Mouse (Mus musculus) frontal cortex, postnatal 14 days (tissue): ENCODE data around the gene Agap1.

ENCODE experiments used
- DNase-seq, 2 experiments: peaks; one replicate each; pipeline ENCODE4 v3.0.0; 2022; ENCODE audit warnings: low spot score in 2 of 2

Agap1 gene

DNA sequence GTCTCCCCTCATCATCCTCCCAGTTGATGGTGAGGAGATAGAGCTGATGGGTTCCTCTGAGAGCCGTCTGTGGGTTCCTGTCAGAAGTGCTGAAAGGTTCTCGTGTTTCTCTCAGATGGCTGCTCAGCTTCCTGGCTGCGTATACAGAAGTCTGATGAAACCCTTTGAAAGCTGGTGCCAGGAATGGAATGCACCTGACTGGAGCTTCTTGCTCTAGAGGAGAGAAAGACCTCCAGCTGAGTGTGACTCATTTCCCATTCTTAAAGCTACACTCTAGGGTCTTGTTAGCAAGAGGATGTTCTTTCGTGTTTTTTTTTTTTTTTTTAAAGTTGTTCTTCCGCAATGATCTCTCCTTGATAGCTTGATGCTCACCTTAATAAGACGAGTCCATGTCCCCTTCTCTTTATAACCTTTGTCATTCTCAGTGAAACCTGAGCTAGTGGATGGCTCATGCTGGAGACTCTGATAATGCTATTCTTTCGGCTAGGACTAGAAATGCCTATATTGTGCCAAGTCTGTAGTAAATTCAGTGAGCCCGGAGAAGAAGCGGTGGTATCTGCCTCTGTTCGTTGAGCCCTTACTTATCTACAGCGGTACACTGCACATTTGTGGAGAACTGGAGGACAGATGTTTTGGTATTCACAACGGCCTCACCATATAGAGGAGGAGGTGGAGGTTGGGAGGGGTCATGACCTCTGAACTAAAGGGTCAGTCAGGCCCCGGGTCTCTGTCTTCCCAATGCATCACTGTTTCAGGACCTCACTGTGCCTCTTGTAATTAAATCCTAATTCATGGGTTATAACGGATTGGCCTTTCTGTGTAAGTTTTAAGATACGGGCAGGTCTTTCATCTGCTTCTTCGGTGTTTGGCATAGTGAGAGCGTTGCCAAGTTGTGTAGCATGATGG, 2.8 kb downstream of the Agap1 start:
- DNase-seq = no peak

DNA sequence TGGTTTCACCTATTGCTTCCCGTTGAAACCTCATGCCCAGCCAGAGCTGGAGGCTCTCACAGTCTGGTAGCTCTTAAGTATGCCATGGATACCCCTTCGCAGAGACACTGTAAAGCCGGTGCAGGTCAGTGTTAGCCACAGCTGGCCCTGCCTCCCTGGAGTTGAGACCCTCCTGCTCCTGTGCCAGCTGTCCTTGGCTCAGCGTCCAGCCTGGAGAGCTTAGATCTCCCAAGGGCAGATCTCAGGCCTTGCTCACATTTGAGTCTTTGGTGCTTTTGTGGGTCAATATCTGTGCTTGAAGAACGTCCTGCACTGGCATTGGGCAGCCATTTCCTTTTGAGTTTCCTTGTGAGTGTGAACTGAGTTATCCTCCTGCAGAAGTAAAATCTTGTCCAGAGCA, 7.3 kb downstream of the Agap1 start:
- no peak for DNase-seq

DNA sequence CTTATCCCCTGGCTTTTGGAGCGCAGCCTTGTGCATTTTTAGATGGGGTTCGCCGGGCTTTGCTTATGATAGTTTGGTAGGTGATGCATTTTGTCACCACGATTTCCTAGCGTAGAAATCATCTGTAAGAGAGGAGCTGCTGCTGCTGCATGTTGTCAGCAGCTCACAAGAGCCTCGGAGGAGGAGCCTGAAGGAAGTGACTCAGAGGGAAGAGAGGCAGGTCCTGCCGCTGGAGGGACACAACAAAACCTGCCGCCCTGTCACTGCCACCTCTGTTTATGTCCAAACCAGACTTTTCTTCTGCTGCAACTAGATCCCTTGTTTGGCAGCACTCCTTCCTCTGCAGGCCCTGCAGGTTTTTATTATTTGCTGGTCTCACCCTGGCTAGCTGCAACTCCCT, 8.5 kb downstream of the Agap1 start:
- no peak for DNase-seq

DNA sequence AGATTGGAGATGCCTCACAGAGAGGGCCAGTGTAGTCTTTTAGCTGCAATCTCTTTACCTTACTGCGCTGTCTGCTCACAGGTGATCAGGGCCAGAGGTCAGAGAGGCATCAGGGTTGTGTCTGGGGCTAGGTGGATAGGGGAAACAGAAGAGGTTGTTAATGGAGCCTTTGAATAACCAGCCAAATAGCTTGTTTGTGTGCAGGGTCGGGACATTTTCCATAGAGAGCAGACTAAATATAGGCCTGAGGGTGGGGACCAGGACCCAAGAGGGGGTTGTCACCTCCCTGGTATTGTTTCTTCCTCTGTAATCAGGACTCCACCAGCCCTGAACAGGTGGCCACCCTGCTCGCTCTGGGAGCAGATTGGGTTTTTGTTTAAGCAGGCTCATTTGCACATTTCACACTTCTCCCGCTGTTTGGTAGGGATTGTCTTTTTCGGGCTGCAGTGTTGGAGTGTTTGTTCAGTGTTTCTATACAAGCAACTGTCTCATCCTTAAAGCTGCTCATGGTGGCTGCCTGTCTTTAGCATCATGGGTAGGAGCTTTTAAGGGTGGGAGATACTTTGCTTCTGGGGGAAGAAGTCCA, 10.9 kb downstream of the Agap1 start:
- DNase-seq = no peak

DNA sequence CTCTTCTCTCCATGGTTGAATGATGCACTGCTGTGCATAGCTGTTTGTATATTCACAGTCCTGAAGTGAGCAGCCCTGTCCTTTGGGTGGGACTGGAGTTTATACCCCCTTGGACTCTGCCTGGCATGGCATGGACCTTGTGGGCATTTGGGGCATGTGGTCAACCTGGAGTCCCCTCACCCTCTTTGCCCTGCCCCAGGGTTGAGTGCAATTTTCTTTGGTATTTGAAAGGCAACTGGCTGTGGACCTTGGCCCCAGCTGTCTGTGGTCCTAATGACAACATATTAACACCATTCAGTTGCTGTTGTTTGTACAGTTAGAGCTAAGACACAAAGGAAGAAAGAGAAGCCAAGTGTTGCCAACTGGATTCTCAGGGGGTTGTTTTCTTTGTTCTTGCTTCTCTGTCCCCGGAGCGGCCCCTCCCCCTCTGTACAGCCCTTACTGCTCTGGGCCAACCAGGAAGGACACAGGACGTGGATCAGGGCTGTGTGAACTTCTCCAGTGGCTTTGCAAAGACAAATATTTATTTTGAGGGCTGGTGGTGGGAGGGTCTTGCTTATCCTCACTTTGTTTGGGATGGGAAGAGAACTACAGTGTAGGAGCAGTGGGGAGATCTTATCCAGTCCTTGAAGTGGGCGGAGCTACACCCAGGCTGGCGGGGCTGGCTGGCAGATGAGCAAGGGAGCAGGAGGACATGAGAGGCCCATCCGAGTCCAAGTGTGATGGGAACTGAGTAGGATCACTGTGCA, 12.9 kb downstream of the Agap1 start:
- DNase-seq = no peak

DNA sequence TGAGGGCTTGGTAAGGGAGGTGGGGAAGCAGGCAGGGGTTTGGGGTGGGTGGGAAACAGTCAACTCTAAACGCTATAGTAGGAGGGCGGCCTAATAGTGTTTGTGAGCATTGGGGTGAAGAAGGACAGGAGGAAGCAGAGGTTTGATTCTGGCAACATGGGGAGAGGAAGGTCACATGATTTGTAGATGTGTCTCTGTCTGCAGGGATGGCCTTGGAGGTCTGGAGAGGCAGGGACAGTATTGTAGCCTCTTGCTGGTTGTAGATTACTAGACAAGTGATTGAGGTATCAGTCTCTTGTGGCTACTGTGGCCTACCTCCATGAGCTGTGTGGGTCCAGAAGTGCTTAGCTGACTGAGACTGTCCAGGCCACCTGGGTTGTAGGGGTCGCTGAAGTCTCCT, 13.5 kb downstream of the Agap1 start:
- no peak for DNase-seq

DNA sequence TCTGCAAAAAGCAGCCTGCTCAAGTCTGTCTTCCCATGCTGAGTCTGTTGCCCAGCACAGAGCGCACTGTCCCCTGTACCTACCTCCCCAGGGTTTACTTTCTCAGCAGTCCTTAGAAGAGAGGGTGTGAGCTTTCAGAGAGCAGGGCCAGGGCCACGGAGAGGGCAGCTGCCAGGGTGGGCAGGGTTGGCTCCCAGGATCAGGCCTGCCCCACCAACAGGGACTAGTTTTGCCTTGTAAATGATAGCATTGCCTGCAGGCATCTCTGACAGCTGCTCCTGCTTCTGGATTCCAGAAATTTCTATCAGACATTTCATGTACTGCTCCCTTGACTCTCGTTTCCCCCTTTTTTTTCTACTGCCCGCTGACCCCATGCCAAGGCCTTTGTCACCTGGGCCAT, 16.8 kb downstream of the Agap1 start:
- no peak for DNase-seq

DNA sequence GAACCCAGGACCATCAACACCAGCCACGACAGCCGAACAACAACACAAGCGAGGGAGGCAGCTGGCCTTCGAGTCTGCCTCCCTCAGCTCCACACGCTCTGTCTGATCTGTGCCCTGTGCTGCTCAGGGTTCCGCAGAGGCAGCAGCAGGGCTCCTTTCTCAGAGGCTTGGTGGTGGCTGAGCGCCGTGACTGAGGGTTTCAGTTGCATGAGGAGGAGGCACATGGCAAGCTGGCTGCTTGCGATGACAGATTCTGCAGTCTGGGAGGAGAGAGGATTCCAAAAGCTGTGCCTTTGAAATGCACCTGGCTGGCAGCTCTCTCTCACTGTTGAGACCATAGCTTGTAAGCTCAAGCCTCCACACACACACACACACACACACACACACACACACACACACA, 17.3 kb downstream of the Agap1 start:
- no peak for DNase-seq

DNA sequence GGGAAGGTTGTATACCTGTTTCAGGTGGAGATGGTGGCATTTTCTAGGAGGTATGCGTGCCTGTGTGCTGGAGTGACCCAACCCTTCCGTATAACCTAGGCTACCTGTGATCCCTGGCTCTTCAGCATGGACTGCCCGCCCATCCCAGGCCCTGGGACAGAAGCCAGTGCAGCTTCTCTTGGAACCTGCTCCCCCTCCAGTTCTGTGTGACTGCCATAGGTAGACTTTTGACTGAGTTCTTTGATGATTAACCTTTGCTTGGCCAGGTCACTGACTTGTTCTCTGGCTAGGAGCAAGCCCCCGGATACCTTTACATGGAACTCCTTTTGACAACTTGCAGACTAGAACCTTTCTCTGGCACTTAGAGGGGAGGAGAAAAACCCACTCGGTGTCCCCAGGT, 19.3 kb downstream of the Agap1 start:
- DNase-seq = no peak

DNA sequence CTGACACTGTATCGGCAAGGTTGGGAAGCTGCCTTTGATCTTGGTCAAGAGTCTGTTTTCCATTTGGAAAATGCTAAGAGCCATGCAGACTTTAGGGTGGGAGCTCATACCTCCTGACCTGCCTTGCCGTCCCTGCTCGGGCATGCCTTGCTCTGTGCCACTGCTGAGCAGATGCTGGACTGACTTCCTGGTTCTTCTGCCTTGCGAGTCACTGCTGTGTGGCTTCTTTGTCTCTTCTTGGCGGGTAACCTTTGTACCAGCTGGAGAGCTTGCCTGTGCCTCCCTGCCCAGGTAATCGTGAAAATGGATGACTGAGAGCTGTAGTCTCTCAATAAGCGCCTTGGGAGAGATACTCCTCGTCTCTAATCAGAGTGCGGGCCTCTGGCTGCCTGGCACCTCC, 20.2 kb downstream of the Agap1 start:
- DNase-seq = no peak

DNA sequence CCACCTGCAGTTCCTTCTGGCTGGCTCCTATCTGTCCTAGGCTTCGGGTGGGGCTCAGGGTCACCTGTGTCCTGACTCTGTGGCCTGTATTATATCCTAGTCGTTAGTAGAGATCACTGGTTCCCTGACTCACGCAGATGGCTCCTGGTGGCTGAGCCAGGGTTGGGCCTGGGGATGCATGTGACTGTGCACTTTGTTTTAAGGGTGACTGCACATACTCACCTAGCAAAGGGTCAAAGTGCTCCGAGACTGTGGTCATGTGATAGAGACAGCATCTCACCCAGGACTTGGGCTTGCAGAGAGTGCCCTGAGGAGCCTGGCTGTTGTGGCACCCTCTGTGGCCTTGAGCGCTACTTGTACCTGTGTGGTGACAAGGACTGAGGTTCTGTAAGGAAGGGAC, 22.4 kb downstream of the Agap1 start:
- DNase-seq = no peak

DNA sequence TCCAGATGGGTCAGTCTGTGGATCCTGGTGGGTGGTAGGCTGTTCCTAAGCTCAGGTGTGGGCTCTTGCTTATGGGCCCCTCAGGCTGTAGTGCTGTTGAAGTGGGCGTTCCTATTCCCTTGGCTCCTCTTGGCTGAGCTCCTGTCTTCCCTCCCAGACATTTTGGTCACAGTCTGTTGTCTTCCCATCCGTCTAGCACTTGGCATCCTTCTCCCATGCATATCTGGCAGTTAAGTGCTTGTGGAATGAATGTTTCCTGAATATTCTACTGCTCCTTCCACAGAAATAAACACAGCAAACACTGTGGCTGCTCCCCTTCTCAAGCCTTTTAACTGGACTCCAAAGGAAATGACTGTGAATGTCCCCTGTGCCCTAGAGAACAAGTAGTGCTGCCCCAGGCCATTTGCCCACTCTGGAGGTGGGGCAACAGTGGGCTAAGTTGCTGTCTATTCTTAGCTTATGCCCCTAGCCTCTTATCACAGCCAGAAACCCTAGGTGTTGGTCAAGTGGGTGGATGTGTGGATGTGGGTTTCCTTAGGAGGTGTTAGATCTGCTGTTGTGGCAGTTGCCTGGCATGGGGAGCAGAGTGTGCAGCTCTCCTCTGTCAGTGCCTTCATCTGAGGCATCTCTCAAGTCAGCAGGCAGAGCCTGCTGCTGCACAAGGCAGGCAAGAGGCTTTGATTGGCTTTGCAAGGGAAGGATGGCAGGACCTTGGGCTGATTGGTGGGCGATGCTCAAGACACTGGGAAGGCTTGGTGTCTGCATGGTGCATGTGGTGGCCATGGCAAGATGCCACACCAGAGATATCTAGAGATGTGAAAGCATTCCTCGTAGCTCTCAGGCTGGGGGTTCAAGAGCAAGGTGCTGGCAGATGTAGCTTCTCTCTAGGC, 24.2 kb downstream of the Agap1 start:
- no peak for DNase-seq

DNA sequence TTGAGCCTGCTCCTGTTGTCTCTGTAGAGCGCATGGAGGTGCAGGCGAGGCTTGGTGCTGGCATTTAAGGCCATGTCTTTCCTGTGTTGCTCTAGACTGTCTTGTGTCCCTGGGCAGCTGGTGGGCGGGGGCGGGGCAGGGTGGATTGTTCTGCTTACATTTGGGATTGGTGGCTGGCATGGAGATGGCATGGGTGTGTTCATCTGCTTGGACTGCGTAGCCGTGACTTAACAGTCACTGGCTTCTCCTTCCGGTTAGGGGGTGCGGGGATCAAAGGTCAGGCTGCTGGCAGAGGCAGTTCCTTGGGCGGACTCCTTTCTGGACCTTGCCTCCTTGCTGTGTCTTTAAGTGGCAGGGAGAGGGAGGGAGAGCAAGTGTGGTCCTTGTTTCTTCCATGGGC, 26.5 kb downstream of the Agap1 start:
- no peak for DNase-seq

DNA sequence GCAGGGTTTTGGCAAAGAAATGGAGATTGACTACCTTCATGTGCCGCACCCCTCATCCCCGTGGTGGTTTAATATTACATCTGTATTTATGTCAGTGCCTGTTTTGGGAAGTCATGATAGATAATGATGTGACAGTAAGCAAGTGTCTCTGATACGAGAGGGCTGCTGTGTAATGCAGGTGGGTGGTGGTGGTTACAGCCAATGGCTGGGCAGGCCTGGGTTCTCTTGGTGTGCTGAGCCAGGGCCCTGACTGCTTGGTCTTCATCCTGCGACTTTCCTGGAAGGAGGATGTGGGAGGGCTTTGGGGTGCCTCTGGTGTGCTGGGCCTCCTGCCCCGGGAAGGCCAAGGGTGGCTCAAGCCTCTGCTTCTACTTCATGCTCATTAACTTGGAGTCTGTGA, 28.2 kb downstream of the Agap1 start:
- no peak for DNase-seq

DNA sequence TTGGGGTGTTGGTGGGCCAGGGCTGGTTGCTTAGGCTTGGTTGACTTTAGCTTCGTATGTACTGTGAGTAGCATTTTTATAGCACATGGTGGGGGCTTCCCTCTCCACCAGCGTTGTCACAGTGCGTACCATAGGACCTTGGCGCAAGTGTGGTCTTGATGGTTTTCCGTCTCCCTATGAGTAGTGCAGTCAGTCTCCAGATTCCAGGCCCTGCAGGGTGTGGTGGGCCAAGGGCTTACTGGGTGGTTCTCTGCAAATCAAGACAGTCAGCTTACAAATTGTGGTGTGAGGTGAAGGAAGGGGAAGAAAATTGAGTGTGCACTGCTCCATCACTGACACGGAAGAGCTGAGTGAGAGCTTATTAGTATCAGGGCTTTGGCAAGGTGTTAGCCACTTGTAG, 32.3 kb downstream of the Agap1 start:
- DNase-seq = no peak

DNA sequence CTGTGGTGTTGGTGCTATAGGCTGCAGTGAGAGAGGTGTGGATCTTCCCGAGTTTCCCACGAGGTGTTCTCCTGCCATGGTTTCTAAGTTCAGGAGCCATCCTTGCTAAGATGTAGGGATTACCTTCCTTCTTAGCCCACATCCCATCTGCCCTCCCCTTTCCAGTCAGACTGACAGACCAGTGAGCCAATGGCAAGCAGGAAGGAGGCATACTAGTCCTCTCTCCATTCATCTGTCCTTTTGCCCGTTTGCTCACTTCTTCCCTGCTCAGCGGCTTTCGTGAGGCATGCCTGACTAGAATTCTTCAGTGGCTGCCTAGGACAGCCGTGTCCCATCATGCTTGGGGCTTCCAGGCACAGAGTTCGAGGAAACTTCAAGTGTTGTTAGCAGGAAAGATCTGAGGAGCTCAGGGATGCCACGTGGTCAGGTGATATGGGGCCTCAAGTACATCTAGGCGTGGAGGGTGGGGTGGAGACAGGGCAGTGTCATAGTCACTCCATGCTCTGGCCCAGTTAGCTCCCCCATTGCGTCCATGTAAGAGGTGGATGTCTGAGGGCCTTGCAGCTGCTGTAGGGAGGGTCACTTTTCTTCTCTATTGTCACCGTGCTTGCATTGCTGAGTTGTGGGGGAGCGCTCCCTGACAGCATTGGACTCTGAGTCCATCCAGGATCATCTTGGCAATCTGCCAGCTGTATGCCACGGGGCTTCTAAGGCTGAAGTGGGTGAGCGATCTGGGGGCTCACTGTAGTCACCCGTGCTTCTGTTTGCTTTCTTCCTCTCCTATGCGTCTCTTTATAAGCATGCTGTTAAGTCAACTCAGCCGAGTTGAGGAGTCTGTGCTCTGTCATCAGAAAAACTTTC, 34.7 kb downstream of the Agap1 start:
- DNase-seq = no peak

DNA sequence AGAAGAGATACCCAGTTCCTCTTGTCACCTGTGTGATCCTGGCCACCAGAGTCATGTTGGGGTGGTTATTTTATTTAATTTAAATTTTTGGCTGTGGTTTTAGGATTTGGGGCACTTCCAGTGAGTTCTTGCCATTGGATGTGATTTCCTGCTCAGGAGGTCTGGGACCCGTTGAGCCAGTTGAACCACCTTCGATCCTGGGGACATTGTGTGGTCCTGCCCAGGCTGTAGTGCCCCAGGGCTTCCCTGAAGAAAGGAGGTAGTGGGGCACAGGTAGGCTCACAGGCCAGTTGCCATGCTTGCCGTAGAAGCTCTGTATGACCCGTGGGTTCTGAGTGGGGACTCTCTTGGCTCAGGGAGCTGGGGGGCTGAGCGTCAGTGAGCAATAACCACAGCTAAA, 38.6 kb downstream of the Agap1 start:
- no peak for DNase-seq

DNA sequence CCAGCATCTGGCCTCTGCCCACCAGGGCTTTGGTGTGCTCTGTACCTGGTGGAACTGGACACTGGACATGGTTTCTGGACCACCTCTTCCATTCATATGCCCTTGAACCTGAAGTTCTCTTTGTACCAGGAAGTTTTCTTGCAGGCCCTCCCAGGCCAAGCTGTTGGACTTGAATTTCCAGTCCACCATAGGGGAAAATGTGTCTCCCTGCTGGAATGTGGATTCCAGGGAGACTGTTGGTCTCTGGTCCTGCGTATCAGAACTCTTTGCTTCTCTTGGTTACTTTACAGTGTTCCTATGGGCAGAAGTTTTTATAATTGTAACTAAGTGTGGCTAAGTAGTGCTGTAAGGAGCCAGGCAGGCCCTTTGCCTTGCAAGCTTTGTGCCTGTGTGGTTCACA, 40.2 kb downstream of the Agap1 start:
- DNase-seq = no peak

DNA sequence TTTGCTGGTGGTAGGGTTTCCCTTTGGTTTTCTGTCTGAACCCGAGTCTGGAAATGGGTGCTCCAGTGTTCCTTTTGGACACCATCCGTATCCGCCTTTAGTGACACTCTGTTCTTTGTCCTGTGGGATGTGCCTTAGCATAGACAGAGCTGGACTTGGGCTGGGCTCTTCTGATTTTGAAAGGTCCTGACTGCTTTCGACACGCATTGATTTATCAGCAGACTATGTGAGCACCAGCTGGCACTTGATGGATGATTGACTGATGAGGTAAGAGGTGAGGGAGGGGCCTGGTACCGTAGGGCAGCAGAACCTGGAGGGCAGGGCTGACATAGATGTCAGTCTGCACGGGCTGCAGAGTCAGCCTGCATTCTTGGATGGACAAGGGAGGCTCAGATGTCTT, 41.6 kb downstream of the Agap1 start:
- DNase-seq = no peak

DNA sequence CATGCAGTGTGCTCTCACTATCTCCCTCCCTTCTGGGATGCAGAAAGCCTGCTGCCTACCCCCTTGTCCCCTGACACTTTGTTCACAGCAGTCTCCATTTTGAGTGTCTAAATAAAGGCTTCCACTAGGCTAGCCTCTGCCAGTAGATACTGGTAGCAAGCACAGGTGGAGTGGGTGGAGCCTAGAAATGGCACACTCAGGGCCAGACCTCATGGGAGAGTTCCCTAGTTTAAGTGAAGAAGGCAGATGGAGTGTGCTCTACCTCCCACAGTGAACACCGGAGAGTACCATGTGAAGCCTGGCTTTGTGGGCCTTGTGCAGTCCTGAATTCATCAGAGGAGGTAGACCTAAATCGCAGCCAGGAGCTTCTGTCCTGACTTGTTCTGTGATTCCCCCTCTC, 46.3 kb downstream of the Agap1 start:
- no peak for DNase-seq

DNA sequence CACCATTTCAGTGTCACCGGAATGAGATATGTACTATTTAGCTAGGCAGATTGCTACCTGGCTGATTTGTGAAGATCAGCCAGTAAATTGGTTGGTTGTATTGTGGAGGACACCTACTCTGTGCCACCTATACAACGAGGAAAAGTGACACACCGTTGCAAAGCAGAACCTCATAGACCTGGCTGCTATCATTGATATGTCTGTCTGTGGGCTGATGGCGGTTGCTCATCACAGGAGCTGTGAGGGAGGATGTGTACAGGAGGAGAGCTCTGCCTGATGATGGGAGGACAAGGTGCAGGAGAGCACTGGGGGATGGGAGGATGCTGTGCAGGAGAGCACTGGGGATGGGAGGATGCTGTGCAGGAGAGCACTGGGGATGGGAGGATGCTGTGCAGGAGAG, 46.7 kb downstream of the Agap1 start:
- no peak for DNase-seq
